Mouse (Mus musculus): ENCODE results near the gene Map1s.

DNA sequence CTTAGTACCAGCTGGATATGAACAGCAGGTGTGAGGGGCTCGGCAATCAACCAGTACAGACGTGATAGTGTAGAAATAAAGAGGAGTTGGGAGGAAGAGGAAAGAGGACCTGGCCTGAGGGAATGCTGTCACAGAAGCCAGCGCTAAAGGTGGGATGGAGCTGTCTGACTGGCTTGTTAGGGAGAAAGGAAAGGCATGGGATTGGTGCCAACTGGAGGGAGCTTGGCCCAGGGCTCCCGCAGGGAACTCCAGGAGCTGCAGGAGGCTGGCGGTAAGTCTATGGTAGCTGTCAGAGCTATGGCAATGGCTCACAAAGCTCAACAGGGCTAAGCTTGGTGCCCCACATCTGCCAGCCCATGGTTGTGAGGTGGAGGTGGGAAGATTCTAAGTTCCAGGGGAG is 3.5 kb upstream of the Map1s start:
- TF ChIP-seq CTCF (IDR thresholded peaks at IDR 0.05; ENCODE audit: insufficient read depth, low read depth, low read length) (no peak), POLR2A (IDR thresholded peaks at IDR 0.05; ENCODE audit: insufficient read depth, low read depth, low read length) (no peak)
